Mouse (Mus musculus) limb, embryonic 14.5 days (tissue): ENCODE results near the gene Dock9. TPM values are rescaled to one million over a fixed set of nuclear protein-coding genes. Genes with fewer than 3 reads are reported as not detected.

Experiments
- ATAC-seq: fragments of 200-750 bp; cut with Nextera tagmentation; 2 replicates; pipeline ENCODE4 v1.8.0; 2017; ENCODE audit warnings: low read depth, moderate number of reproducible peaks, moderate TSS enrichment; ENCODE audit not compliant: low FRiP score
- DNase-seq: peaks from one replicate; pipeline ENCODE4 v3.0.0-alpha.2; 2015; ENCODE audit warnings: low spot score
- H3K27ac ChIP-seq: fragments of 300-500 bp; sonication (generic); replicated peaks from 2 replicates; pipeline ENCODE4 v1.5.1; 2014; ENCODE audit warnings: low read depth, mild to moderate bottlenecking, low read length, moderate library complexity, mixed read lengths
- H3K27me3 ChIP-seq: fragments of 300-500 bp; sonication (generic); 2 replicates; pipeline ENCODE4 v1.6.1; 2014; ENCODE audit warnings: low read length, mixed read lengths; ENCODE audit not compliant: control insufficient read depth, insufficient read depth
- H3K36me3 ChIP-seq: fragments of 300-500 bp; sonication (generic); 2 replicates; pipeline ENCODE4 v1.6.1; 2014; ENCODE audit warnings: mild to moderate bottlenecking, low read length, moderate library complexity, mixed read lengths; ENCODE audit not compliant: control insufficient read depth, insufficient read depth
- H3K4me1 ChIP-seq: fragments of 300-500 bp; sonication (generic); 2 replicates; pipeline ENCODE4 v1.6.1; 2014; ENCODE audit warnings: antibody characterized with exemption, low read length, mixed read lengths; ENCODE audit not compliant: control insufficient read depth, insufficient read depth
- H3K4me2 ChIP-seq: fragments of 300-500 bp; sonication (generic); replicated peaks from 2 replicates; pipeline ENCODE4 v1.6.1; 2014; ENCODE audit warnings: low read depth, mild to moderate bottlenecking, low read length, moderate library complexity; ENCODE audit not compliant: severe bottlenecking
- H3K4me3 ChIP-seq: fragments of 300-500 bp; sonication (generic); replicated peaks from 2 replicates; pipeline ENCODE4 v1.5.1; 2014; ENCODE audit warnings: low read length
- H3K9ac ChIP-seq: fragments of 300-500 bp; sonication (generic); 2 replicates; pipeline ENCODE4 v1.6.1; 2014; ENCODE audit warnings: mild to moderate bottlenecking, low read depth, low read length, moderate library complexity; ENCODE audit not compliant: severe bottlenecking
- H3K9me3 ChIP-seq: fragments of 300-500 bp; sonication (generic); 2 replicates; pipeline ENCODE4 v1.6.1; 2016; ENCODE audit warnings: low read length; ENCODE audit not compliant: control insufficient read depth
- POLR2A ChIP-seq: fragments of 200-500 bp; IDR thresholded peaks from 2 replicates; pipeline ENCODE4 v1.8.0; 2012; ENCODE audit warnings: inconsistent platforms, mild to moderate bottlenecking, moderate library complexity, borderline replicate concordance; ENCODE audit not compliant: insufficient read depth, insufficient read length; ENCODE audit errors: extremely low read depth
- WGBS: fragments of 180-500 bp; shearing (Covaris S2); extraction: QIAGEN DNeasy Blood & Tissue Kit; methylation state at CpG from one replicate; pipeline ENCODE4 v1.1.7; 2014; 5-methylcytosine and 5-hydroxymethylcytosine counted together
- polyA plus RNA-seq, 2 experiments: library from polyadenylated mRNA; depleted of rRNA in 1 of 2; stranded (reverse) in 1 of 2; unstranded in 1 of 2; fragments of >200 nt; fragmentation: Nextera tagmentation in 1 of 2; extraction: Ambion mirVana in 1 of 2; gene quantifications; 2 replicates each; pipeline versions ENCODE4 v1.2.1 to v1.2.3; 2012 to 2014

Gene Dock9
- polyA plus RNA-seq, 2 experiments, result 13.8 to 19.7 TPM

GRCm38 (mm10) chr14:121500577-121500976, 297.1 kb downstream of the Dock9 start:
- Histone ChIP-seq H3K36me3 (no peaks in the 10 kb centered on the region), H3K9ac (no peak overlapping the region), H3K27ac (no peak overlapping the region), H3K4me1 (no peaks in the 10 kb centered on the region), H3K4me3 (no peak overlapping the region), H3K4me2 (no peak overlapping the region), H3K27me3 (peaks cover 21% of the 10 kb centered on the region), H3K9me3 (no peaks in the 10 kb centered on the region)
- 66% methylated on average over 2 of the region's 2 CpGs for WGBS
- DNase-seq (no peak), ATAC-seq (no peak)
- TF ChIP-seq POLR2A, result no peak

GRCm38 (mm10) chr14:121499769-121500168, 297.9 kb downstream of the Dock9 start:
- 46% methylated on average over 1 of the region's 1 CpGs for WGBS
- no peak for DNase-seq
- Histone ChIP-seq H3K4me2 (no peak overlapping the region), H3K9me3 (no peaks in the 10 kb centered on the region), H3K27ac (no peak overlapping the region), H3K27me3 (peaks cover 13% of the 10 kb centered on the region), H3K36me3 (no peaks in the 10 kb centered on the region), H3K4me3 (no peak overlapping the region), H3K9ac (no peak overlapping the region), H3K4me1 (no peaks in the 10 kb centered on the region)
- no peak for ATAC-seq
- TF ChIP-seq POLR2A, result no peak

- ATAC-seq, result no peak
Measured at GRCm38 (mm10) chr14:121497800-121498199, 299.8 kb downstream of the Dock9 start.

GRCm38 (mm10) chr14:121495741-121496140, 301.9 kb downstream of the Dock9 start:
- no peaks in the 10 kb centered on the region for H3K36me3 ChIP-seq
- no peak overlapping the region for H3K9ac ChIP-seq
- H3K9me3 ChIP-seq, result no peaks in the 10 kb centered on the region
- WGBS, result 83% methylated on average over 4 of the region's 4 CpGs
- no peak for TF ChIP-seq POLR2A
- H3K27ac ChIP-seq, result no peak overlapping the region
- DNase-seq (no peak), ATAC-seq (no peak)
- H3K4me1 ChIP-seq, result peaks cover 10% of the 10 kb centered on the region
- no peaks in the 10 kb centered on the region for H3K27me3 ChIP-seq
- H3K4me3 ChIP-seq, result no peak overlapping the region
- H3K4me2 ChIP-seq, result no peak overlapping the region

More at GRCm38 (mm10) chr14:121497800-121498199, 299.8 kb downstream of the Dock9 start:
- DNase-seq, result no peak
- Histone ChIP-seq H3K27me3 (no peaks in the 10 kb centered on the region), H3K4me2 (no peak overlapping the region), H3K9me3 (no peaks in the 10 kb centered on the region), H3K36me3 (no peaks in the 10 kb centered on the region), H3K4me1 (no peaks in the 10 kb centered on the region), H3K27ac (no peak overlapping the region), H3K4me3 (no peak overlapping the region), H3K9ac (no peak overlapping the region)
- no peak for TF ChIP-seq POLR2A
- 88% methylated on average over 1 of the region's 1 CpGs for WGBS

GRCm38 (mm10) chr14:121495120-121495519, 302.5 kb downstream of the Dock9 start:
- no peak overlapping the region for H3K4me2 ChIP-seq
- 93% methylated on average over 2 of the region's 2 CpGs for WGBS

GRCm38 (mm10) chr14:121494238-121494637, 303.4 kb downstream of the Dock9 start:
- DNase-seq, result no peak
- H3K36me3 ChIP-seq, result no peaks in the 10 kb centered on the region
- H3K27ac ChIP-seq, result no peak overlapping the region
- H3K4me2 ChIP-seq, result no peak overlapping the region
- 51% methylated on average over 2 of the region's 2 CpGs for WGBS
- no peaks in the 10 kb centered on the region for H3K9me3 ChIP-seq
- no peak overlapping the region for H3K4me3 ChIP-seq
- no peaks in the 10 kb centered on the region for H3K27me3 ChIP-seq
- no peak overlapping the region for H3K9ac ChIP-seq
- no peak for ATAC-seq
- H3K4me1 ChIP-seq, result peaks cover 10% of the 10 kb centered on the region
- TF ChIP-seq POLR2A, result no peak

More at GRCm38 (mm10) chr14:121495120-121495519, 302.5 kb downstream of the Dock9 start:
- Histone ChIP-seq H3K4me3 (no peak overlapping the region), H3K4me1 (peaks cover 10% of the 10 kb centered on the region), H3K9ac (no peak overlapping the region), H3K27ac (no peak overlapping the region), H3K36me3 (no peaks in the 10 kb centered on the region), H3K9me3 (no peaks in the 10 kb centered on the region), H3K27me3 (no peaks in the 10 kb centered on the region)
- no peak for ATAC-seq
- no peak for TF ChIP-seq POLR2A
- DNase-seq, result no peak
